ENCODE assay signal across 11 mouse cellular contexts in the genomic region with DNA sequence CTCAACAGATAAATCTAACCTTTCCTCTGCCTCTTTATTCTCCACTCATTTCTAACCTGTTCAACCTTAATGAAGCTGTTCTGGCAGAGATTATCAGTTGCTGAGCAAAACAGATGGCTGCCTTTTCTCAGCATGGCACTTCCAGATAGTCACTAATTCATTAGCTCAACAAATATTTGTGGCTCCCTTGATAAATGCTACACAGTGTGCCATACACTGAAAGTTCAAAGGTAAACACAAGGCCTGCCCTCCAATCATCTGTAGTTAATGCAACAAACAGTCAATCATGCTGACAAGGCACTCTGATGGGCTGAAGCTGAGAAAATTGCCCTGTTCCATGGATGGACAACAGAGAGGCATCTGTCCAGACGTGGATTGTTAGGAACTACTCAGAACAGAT.
DNase-seq lines count a peak whose midpoint lies in the region; ATAC-seq and TF ChIP-seq lines count a peak whose summit lies in the region.
"Had no signal": no experiment of that assay in that cellular context is flagged by ENCODE, and none has a peak within 500 bp of the region (broad histone marks: within the 10 kb centered on the region; RNA-seq: fewer than 3 reads in every experiment).

No protein-coding gene starts in this region.

- H3K36me3 ChIP-seq in forebrain, embryonic 13.5 days (ENCODE audit: poor library complexity, severe bottlenecking) = no peaks in the 10 kb centered on the region
- no peaks in the 10 kb centered on the region for H3K36me3 ChIP-seq in forebrain, embryonic 10.5 days (replicated peaks)
- no peaks in the 10 kb centered on the region for H3K36me3 ChIP-seq in neural tube, embryonic 11.5 days (ENCODE audit: control insufficient read depth, insufficient read depth, low read length)
- no peaks in the 10 kb centered on the region for H3K36me3 ChIP-seq in liver, embryonic 11.5 days (ENCODE audit: control insufficient read depth, insufficient read depth, low read length)
- no peaks in the 10 kb centered on the region for H3K36me3 ChIP-seq in stomach, postnatal 0 days (ENCODE audit: control insufficient read depth, insufficient read depth, low read length)

- H3K4me2 ChIP-seq in forebrain, embryonic 13.5 days = no peak overlapping the region
- no peak overlapping the region for H3K4me2 ChIP-seq in neural tube, embryonic 11.5 days (ENCODE audit: low read depth)
- H3K4me2 ChIP-seq in liver, embryonic 11.5 days = no peak overlapping the region
- no peak overlapping the region for H3K4me2 ChIP-seq in stomach, postnatal 0 days (replicated peaks; ENCODE audit: low read depth)

- no peak for TF ChIP-seq EP300 in stomach, postnatal 0 days (optimal IDR thresholded peaks at IDR 0.05)

- H3K27ac ChIP-seq in forebrain, embryonic 13.5 days = no peak overlapping the region
- H3K27ac ChIP-seq in forebrain, embryonic 10.5 days = no peak overlapping the region
- H3K27ac ChIP-seq in neural tube, embryonic 11.5 days (ENCODE audit: low read depth, low read length) = no peak overlapping the region
- peak overlapping the region; percentile 60; the same call in 1 of the 2 replicates for H3K27ac ChIP-seq in liver, embryonic 11.5 days (ENCODE audit: low read depth, low read length)
- H3K27ac ChIP-seq in stomach, postnatal 0 days (replicated peaks) = no peak overlapping the region

- no peaks in the 10 kb centered on the region for H3K4me1 ChIP-seq in forebrain, embryonic 13.5 days
- H3K4me1 ChIP-seq in forebrain, embryonic 10.5 days = no peaks in the 10 kb centered on the region
- no peaks in the 10 kb centered on the region for H3K4me1 ChIP-seq in neural tube, embryonic 11.5 days (ENCODE audit: control insufficient read depth, insufficient read depth, low read length)
- peaks cover 2% of the 10 kb centered on the region; the same call in 1 of the 2 replicates for H3K4me1 ChIP-seq in liver, embryonic 11.5 days (replicated peaks; ENCODE audit: control insufficient read depth, insufficient read depth, low read length)
- H3K4me1 ChIP-seq in stomach, postnatal 0 days (replicated peaks; ENCODE audit: control insufficient read depth, insufficient read depth) = no peaks in the 10 kb centered on the region

- no peak for DNase-seq in forebrain, embryonic 10.5 days (ENCODE audit: extremely low spot score, low spot score)
- DNase-seq in neural tube, embryonic 11.5 days (ENCODE audit: low spot score) = no peak
- DNase-seq in neural tube, embryonic 10.5 days (ENCODE audit: extremely low spot score, low spot score) = no peak
- DNase-seq in liver, embryonic 11.5 days (ENCODE audit: low spot score) = no peak
- no peak for DNase-seq in stomach, postnatal 0 days (ENCODE audit: low spot score)
- DNase-seq in layer of hippocampus, postnatal 10 days (ENCODE audit: low spot score in 2 of 2) = no peak
- DNase-seq: cerebellum, adult 8-10 months; thymus, adult 2 months had no signal

- H3K9ac ChIP-seq in forebrain, embryonic 13.5 days = no peak overlapping the region
- no peak overlapping the region for H3K9ac ChIP-seq in neural tube, embryonic 11.5 days (ENCODE audit: low read length)
- H3K9ac ChIP-seq in liver, embryonic 11.5 days (ENCODE audit: low read depth, low read length) = no peak overlapping the region
- H3K9ac ChIP-seq in stomach, postnatal 0 days (ENCODE audit: low read length) = no peak overlapping the region

- no peaks in the 10 kb centered on the region for H3K27me3 ChIP-seq in forebrain, embryonic 13.5 days
- no peaks in the 10 kb centered on the region for H3K27me3 ChIP-seq in forebrain, embryonic 10.5 days (ENCODE audit: poor library complexity, severe bottlenecking)
- no peaks in the 10 kb centered on the region for H3K27me3 ChIP-seq in neural tube, embryonic 11.5 days (ENCODE audit: control insufficient read depth, insufficient read depth, low read length)
- no peaks in the 10 kb centered on the region for H3K27me3 ChIP-seq in liver, embryonic 11.5 days (replicated peaks; ENCODE audit: control insufficient read depth, insufficient read depth, low read length)
- no peaks in the 10 kb centered on the region for H3K27me3 ChIP-seq in stomach, postnatal 0 days (ENCODE audit: control insufficient read depth, insufficient read depth, low read length)
- H3K27me3 ChIP-seq: Patski had no signal

- 50% methylated on average over 1 of the region's 1 CpGs for WGBS in forebrain, embryonic 13.5 days
- 69% methylated on average over 1 of the region's 1 CpGs for WGBS in forebrain, embryonic 10.5 days
- WGBS in neural tube, embryonic 11.5 days = 26% methylated on average over 1 of the region's 1 CpGs
- 44% methylated on average over 1 of the region's 1 CpGs for WGBS in liver, embryonic 11.5 days
- 33% methylated on average over 1 of the region's 1 CpGs for WGBS in stomach, postnatal 0 days

- no peaks in the 10 kb centered on the region for H3K9me3 ChIP-seq in forebrain, embryonic 13.5 days (replicated peaks)
- no peaks in the 10 kb centered on the region for H3K9me3 ChIP-seq in forebrain, embryonic 10.5 days
- no peaks in the 10 kb centered on the region for H3K9me3 ChIP-seq in neural tube, embryonic 11.5 days (ENCODE audit: control insufficient read depth, low read length)
- H3K9me3 ChIP-seq in liver, embryonic 11.5 days (ENCODE audit: control insufficient read depth, low read length) = no peaks in the 10 kb centered on the region
- H3K9me3 ChIP-seq in stomach, postnatal 0 days (ENCODE audit: control insufficient read depth, low read length) = no peaks in the 10 kb centered on the region

- H3K4me3 ChIP-seq in forebrain, embryonic 13.5 days = no peak overlapping the region
- H3K4me3 ChIP-seq in forebrain, embryonic 10.5 days = no peak overlapping the region
- H3K4me3 ChIP-seq in neural tube, embryonic 11.5 days (ENCODE audit: low read depth, low read length) = no peak overlapping the region
- H3K4me3 ChIP-seq in liver, embryonic 11.5 days (ENCODE audit: low read depth, low read length) = no peak overlapping the region
- no peak overlapping the region for H3K4me3 ChIP-seq in stomach, postnatal 0 days (ENCODE audit: low read depth, low read length)

- no peak for TF ChIP-seq CTCF in stomach, postnatal 0 days (IDR thresholded peaks at IDR 0.05; ENCODE audit: low read depth)

- 0 out of 2 replicates have a peak, but pooled peaks have one; percentile 53 for ATAC-seq in forebrain, embryonic 13.5 days
- ATAC-seq in neural tube, embryonic 11.5 days (ENCODE audit: insufficient read depth, low FRiP score, low TSS enrichment) = peak; percentile 71
- peak; percentile 90 for ATAC-seq in liver, embryonic 11.5 days (replicated peaks; ENCODE audit: low FRiP score)
- ATAC-seq in stomach, postnatal 0 days (ENCODE audit: low FRiP score, low TSS enrichment) = peak; percentile 79
- ATAC-seq in CD4-positive, CD25-positive, alpha-beta regulatory T cell, adult 4 months = no peak
